Mouse (Mus musculus) limb, embryonic 11.5 days (tissue): ENCODE results near the gene Olfr800. TPM values are rescaled to one million over a fixed set of nuclear protein-coding genes. Genes with fewer than 3 reads are reported as not detected.

ENCODE experiments used
- ATAC-seq: fragments of 200-750 bp; cut with Nextera tagmentation; 2 replicates; pipeline ENCODE4 v1.8.0; 2017; ENCODE audit warnings: low read depth; ENCODE audit not compliant: insufficient number of reproducible peaks, low FRiP score, low TSS enrichment
- DNase-seq: peaks from one replicate; pipeline ENCODE4 v3.0.0-alpha.2; 2015; ENCODE audit warnings: low spot score
- H3K27ac ChIP-seq: fragments of 300-500 bp; sonication (generic); replicated peaks from 2 replicates; pipeline ENCODE4 v1.5.1; 2014; ENCODE audit warnings: low read depth, mild to moderate bottlenecking, low read length
- H3K27me3 ChIP-seq: fragments of 300-500 bp; sonication (generic); 2 replicates; pipeline ENCODE4 v1.6.1; 2014; ENCODE audit warnings: mild to moderate bottlenecking, low read length, mixed read lengths; ENCODE audit not compliant: control insufficient read depth, insufficient read depth
- H3K36me3 ChIP-seq: fragments of 300-500 bp; sonication (generic); 2 replicates; pipeline ENCODE4 v1.6.1; 2014; ENCODE audit warnings: mild to moderate bottlenecking, low read length, moderate library complexity, mixed read lengths; ENCODE audit not compliant: control insufficient read depth, insufficient read depth
- H3K4me1 ChIP-seq: fragments of 300-500 bp; sonication (generic); 2 replicates; pipeline ENCODE4 v1.6.1; 2014; ENCODE audit warnings: low read length, mixed read lengths; ENCODE audit not compliant: control insufficient read depth, insufficient read depth
- H3K4me2 ChIP-seq: fragments of 300-500 bp; sonication (generic); 2 replicates; pipeline ENCODE4 v1.6.1; 2014; ENCODE audit warnings: low read depth, mild to moderate bottlenecking, moderate library complexity; ENCODE audit not compliant: severe bottlenecking
- H3K4me3 ChIP-seq: fragments of 300-500 bp; sonication (generic); 2 replicates; pipeline ENCODE4 v1.5.1; 2014; ENCODE audit warnings: low read depth, low read length
- H3K9ac ChIP-seq: fragments of 300-500 bp; sonication (generic); 2 replicates; pipeline ENCODE4 v1.6.1; 2014; ENCODE audit warnings: mild to moderate bottlenecking, low read length
- H3K9me3 ChIP-seq: fragments of 300-500 bp; sonication (generic); 2 replicates; pipeline ENCODE4 v1.6.1; 2016; ENCODE audit warnings: low read length; ENCODE audit not compliant: control insufficient read depth
- WGBS: fragments of 180-500 bp; shearing (Covaris S2); extraction: QIAGEN DNeasy Blood & Tissue Kit; methylation state at CpG from one replicate; pipeline ENCODE4 v1.1.7; 2014; 5-methylcytosine and 5-hydroxymethylcytosine counted together
- polyA plus RNA-seq: library from polyadenylated mRNA; unstranded; fragments of >200 nt; fragmentation: Nextera tagmentation; extraction: Ambion mirVana; gene quantifications from 2 replicates; pipeline ENCODE4 v1.2.1, GENCODE M21; 2014

The Olfr800 gene
- not detected in 2 replicates for polyA plus RNA-seq

GRCm38 (mm10) chr10:129657394-129657793 is at the start of gene Olfr800:
Olfr800 (plus strand) TSS chr10:129657694.
- Histone ChIP-seq H3K27ac (no peak within 1 kb of the TSS), H3K9me3 (no peaks in the 10 kb centered on the region), H3K36me3 (no peaks in the 10 kb centered on the region), H3K4me3 (no peak within 1 kb of the TSS), H3K4me2 (no peak within 1 kb of the TSS), H3K27me3 (no peaks in the 10 kb centered on the region), H3K4me1 (no peaks in the 10 kb centered on the region), H3K9ac (no peak within 1 kb of the TSS)
- no peak for ATAC-seq
- no peak for DNase-seq

- whole genome bisulfite sequencing, result 91% methylated on average over 1 of the region's 1 CpGs
Measured at GRCm38 (mm10) chr10:129612470-129612869, 45.0 kb upstream of the Olfr800 start, which contains the start of gene Olfr796. Olfr796 (minus strand) TSS chr10:129612570.

DNA sequence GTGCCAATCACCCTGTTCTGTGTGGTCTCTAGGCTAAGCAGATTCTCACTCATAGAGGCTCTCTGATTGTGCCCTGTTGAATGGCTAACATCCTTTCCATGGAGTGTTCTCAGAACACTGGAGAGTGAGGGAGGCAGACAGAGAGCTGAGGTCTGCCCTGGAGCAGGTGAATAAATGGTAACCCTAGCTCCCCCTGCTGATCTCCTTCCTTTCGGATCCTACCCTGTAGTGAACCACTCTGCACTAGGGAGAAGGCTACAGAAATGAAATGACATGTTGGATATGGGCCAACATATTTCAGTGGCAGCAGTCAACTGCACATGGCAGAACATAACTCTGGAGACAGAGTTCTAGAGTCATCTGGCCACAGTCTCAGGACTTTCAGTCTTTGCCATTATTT is 35.8 kb upstream of the Olfr800 start:
- Histone ChIP-seq H3K27me3 (no peaks in the 10 kb centered on the region), H3K27ac (no peak overlapping the region), H3K36me3 (no peaks in the 10 kb centered on the region), H3K4me3 (no peak overlapping the region), H3K9ac (no peak overlapping the region), H3K4me1 (no peaks in the 10 kb centered on the region), H3K4me2 (no peak overlapping the region), H3K9me3 (no peaks in the 10 kb centered on the region)
- WGBS, result 15% methylated on average over 1 of the region's 1 CpGs
- no peak for DNase-seq
- ATAC-seq, result no peak

More at GRCm38 (mm10) chr10:129612470-129612869, 45.0 kb upstream of the Olfr800 start, which contains the start of gene Olfr796:
- DNase-seq, result no peak
- Histone ChIP-seq H3K9ac (no peak within 1 kb of the TSS), H3K4me3 (no peak within 1 kb of the TSS), H3K36me3 (no peaks in the 10 kb centered on the region), H3K9me3 (no peaks in the 10 kb centered on the region), H3K27me3 (no peaks in the 10 kb centered on the region), H3K4me1 (no peaks in the 10 kb centered on the region), H3K4me2 (no peak within 1 kb of the TSS), H3K27ac (no peak within 1 kb of the TSS)
- no peak for ATAC-seq

GRCm38 (mm10) chr10:129623251-129623650 is 34.2 kb upstream of the Olfr800 start:
- no peaks in the 10 kb centered on the region for H3K27me3 ChIP-seq
- no peaks in the 10 kb centered on the region for H3K4me1 ChIP-seq
- ATAC-seq, result no peak

DNA sequence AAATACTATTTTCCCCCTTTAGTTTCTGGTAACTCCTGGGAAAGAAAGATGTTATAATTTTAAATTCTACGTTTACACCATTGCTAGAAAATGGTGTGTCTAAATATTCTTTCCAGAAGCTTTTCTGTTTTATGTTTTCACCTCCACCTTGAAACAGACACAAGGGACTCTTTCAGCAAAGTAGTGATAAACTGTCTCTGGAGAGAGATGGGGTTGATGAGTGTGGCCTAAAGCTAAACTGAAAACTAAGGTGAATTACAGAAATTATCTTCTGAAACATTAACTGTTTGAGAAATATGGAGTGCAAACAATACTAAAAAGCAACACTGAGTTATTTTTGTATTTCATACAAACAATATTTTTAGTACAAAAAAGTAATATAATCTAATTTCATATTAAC is 29.7 kb upstream of the Olfr800 start, which contains the start of gene Olfr798:
Gene Olfr798, minus strand, starts transcription at position 101 of the 400 bp plus-strand sequence.
- WGBS, result 87% methylated on average over 1 of the region's 1 CpGs
- Histone ChIP-seq H3K4me1 (no peaks in the 10 kb centered on the region), H3K9me3 (no peaks in the 10 kb centered on the region), H3K4me3 (no peak within 1 kb of the TSS), H3K27ac (no peak within 1 kb of the TSS), H3K4me2 (no peak within 1 kb of the TSS), H3K36me3 (no peaks in the 10 kb centered on the region), H3K9ac (no peak within 1 kb of the TSS), H3K27me3 (no peaks in the 10 kb centered on the region)
- no peak for DNase-seq
- no peak for ATAC-seq

More at GRCm38 (mm10) chr10:129623251-129623650, 34.2 kb upstream of the Olfr800 start:
- no peak overlapping the region for H3K27ac ChIP-seq
- no peak for DNase-seq
- no peaks in the 10 kb centered on the region for H3K9me3 ChIP-seq
- no peak overlapping the region for H3K4me3 ChIP-seq
- no peak overlapping the region for H3K4me2 ChIP-seq
- no peaks in the 10 kb centered on the region for H3K36me3 ChIP-seq
- H3K9ac ChIP-seq, result no peak overlapping the region

DNA sequence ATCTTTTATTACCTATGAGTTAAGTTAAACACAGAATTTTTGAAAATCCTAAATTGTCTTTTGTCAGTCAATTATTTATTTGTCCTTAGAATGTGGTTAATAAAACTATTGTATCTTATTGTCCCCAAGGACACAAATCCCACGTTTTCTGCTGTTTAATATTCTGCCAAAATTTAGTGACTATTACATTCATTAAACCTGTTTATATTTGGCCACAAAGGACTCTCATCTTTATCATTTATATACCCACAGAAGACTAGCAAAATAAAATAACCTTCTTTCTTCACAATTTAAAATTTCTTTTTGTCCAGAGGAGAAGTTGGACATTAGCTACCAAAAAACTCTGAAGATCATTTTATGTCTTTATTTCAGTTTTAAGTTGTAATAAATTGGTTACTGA is 20.3 kb upstream of the Olfr800 start, which contains the start of gene Olfr799:
Gene Olfr799, plus strand, starts transcription at position 301 of the 400 bp plus-strand sequence.
- WGBS, result 49% methylated on average over 1 of the region's 1 CpGs
- DNase-seq (no peak), ATAC-seq (no peak)
- Histone ChIP-seq H3K36me3 (no peaks in the 10 kb centered on the region), H3K4me3 (no peak within 1 kb of the TSS), H3K4me2 (no peak within 1 kb of the TSS), H3K27me3 (no peaks in the 10 kb centered on the region), H3K4me1 (no peaks in the 10 kb centered on the region), H3K9ac (no peak within 1 kb of the TSS), H3K9me3 (no peaks in the 10 kb centered on the region), H3K27ac (no peak within 1 kb of the TSS)

- Histone ChIP-seq H3K4me1 (no peaks in the 10 kb centered on the region), H3K27ac (no peak overlapping the region), H3K27me3 (no peaks in the 10 kb centered on the region), H3K36me3 (no peaks in the 10 kb centered on the region), H3K4me3 (no peak overlapping the region), H3K4me2 (no peak overlapping the region), H3K9me3 (no peaks in the 10 kb centered on the region), H3K9ac (no peak overlapping the region)
- ATAC-seq (no peak), DNase-seq (no peak)
- WGBS, result 85% methylated on average over 1 of the region's 1 CpGs
Measured at GRCm38 (mm10) chr10:129651763-129652162, 5.7 kb upstream of the Olfr800 start.

DNA sequence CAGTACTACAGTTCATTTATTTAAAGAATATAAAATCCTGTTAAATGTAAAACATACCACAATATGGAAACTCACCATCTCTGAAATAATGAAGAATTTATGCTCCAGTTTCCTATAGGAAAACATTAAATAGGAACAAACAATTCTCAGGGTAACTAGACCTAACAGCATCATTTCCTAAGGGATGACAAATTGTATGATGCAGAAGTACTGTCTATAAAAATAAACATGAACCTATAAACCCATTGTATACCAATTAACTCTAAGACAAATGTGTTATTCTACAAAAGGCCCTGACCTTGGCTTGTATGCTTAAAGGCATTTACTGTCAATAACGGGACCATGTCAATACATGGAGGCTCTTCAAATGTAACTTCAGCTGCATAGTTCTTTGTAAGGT is 16.3 kb downstream of the Olfr800 start, which contains the start of gene Olfr801:
Gene Olfr801, minus strand, starts transcription at position 101 of the 400 bp plus-strand sequence.
- WGBS, result 86% methylated on average over 1 of the region's 1 CpGs

DNA sequence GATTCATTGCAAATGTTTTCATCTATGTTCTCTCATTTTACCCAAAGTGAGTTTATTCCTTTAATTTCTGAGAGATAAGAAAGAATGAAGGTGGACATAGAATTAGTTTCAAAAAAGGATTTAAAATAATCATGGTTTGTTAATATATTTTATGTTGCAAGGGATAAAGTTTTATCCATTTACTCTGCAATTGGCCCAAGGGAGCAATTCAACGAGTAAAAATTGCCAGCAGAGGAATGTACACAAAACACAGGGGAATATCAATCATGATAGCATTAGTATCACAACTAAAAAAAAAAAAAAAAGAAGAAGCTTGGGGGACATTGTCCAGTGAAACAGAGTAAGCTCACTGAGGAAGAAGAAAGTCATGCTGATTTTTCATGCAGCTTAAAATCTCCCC is 30.6 kb downstream of the Olfr800 start, which contains the start of gene Olfr802:
Gene Olfr802, minus strand, starts transcription at position 101 of the 400 bp plus-strand sequence.
- no peak for ATAC-seq
- 74% methylated on average over 1 of the region's 1 CpGs for WGBS

More for the DNA sequence above, 16.3 kb downstream of the Olfr800 start, which contains the start of gene Olfr801:
- Histone ChIP-seq H3K4me1 (no peaks in the 10 kb centered on the region), H3K9me3 (no peaks in the 10 kb centered on the region), H3K36me3 (no peaks in the 10 kb centered on the region), H3K4me2 (no peak within 1 kb of the TSS), H3K9ac (no peak within 1 kb of the TSS), H3K27me3 (no peaks in the 10 kb centered on the region), H3K27ac (no peak within 1 kb of the TSS), H3K4me3 (no peak within 1 kb of the TSS)
- ATAC-seq (no peak), DNase-seq (no peak)

More for the DNA sequence above, 30.6 kb downstream of the Olfr800 start, which contains the start of gene Olfr802:
- no peaks in the 10 kb centered on the region for H3K36me3 ChIP-seq
- H3K4me1 ChIP-seq, result no peaks in the 10 kb centered on the region
- H3K27ac ChIP-seq, result no peak within 1 kb of the TSS
- H3K4me3 ChIP-seq, result no peak within 1 kb of the TSS
- H3K9me3 ChIP-seq, result no peaks in the 10 kb centered on the region
- H3K9ac ChIP-seq, result no peak within 1 kb of the TSS
- no peaks in the 10 kb centered on the region for H3K27me3 ChIP-seq
- no peak within 1 kb of the TSS for H3K4me2 ChIP-seq
- DNase-seq, result no peak
